Mouse (Mus musculus) kidney, adult 8-10 months (tissue): ENCODE measurements at regions not wholly inside any gene's neighbourhood (a gene's known extent, or its start where the extent isn't known, plus 50 kb on each side); places are given as distances from the start of the nearest gene placed in this dataset.

Source experiments
- DNase-seq, 2 experiments: peaks; one replicate each; pipeline ENCODE4 v3.0.0; 2022

DNA sequence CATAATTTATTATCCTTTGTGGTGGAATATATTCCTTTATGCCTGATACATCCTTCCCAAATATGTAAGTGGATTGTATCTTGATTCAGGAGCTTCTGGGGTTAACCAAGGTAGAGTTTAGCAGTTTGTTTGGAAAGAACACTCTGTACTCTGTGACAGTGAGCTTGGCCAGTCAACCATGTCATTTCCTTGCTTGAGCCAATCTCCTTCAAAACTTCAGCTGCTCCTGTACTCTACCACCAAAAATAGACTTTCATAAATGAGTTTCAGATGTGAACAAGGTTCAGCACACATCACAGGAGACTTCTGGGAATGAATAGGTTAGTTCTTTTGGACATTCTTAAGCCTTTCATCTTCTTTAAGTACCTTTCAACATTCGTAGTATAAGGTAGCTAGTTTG is 1056.5 kb upstream of the Jmjd1c start:
- DNase-seq, result peak; percentile 60 to 65
